Mouse (Mus musculus) heart, embryonic 14.5 days (tissue): ENCODE measurements around the gene Mroh8. TPM values are rescaled to one million over a fixed set of nuclear protein-coding genes. Genes with fewer than 3 reads are reported as not detected.
A peak's percentile ranks its signal among the peaks of the same experiment; 100 is the strongest.

Experiments used
- ATAC-seq: fragments of 200-750 bp; cut with Nextera tagmentation; 2 replicates; pipeline ENCODE4 v1.8.0; 2017; ENCODE audit warnings: low read depth, moderate TSS enrichment; ENCODE audit not compliant: insufficient number of reproducible peaks, insufficient read depth, low FRiP score
- H3K27ac ChIP-seq, 2 experiments: fragments of 200-500 bp in 1 of 2; fragments of 300-500 bp in 1 of 2; sonication (generic) in 1 of 2; replicated peaks in 1 of 2; 2 replicates each; pipeline ENCODE4 v1.5.1; 2012 to 2014; ENCODE audit warnings: low read depth in 2 of 2, low read length in 2 of 2, control low read depth in 1 of 2, mild to moderate bottlenecking in 1 of 2, mixed read lengths in 1 of 2; ENCODE audit not compliant: control insufficient read depth in 1 of 2, insufficient read depth in 1 of 2
- H3K27me3 ChIP-seq: fragments of 300-500 bp; sonication (generic); 2 replicates; pipeline ENCODE4 v1.6.1; 2014; ENCODE audit warnings: mild to moderate bottlenecking, low read length, control low read depth; ENCODE audit not compliant: control insufficient read depth, insufficient read depth
- H3K36me3 ChIP-seq: fragments of 300-500 bp; sonication (generic); 2 replicates; pipeline ENCODE4 v1.6.1; 2014; ENCODE audit warnings: mild to moderate bottlenecking, control low read depth, low read length, mixed read lengths; ENCODE audit not compliant: control insufficient read depth, insufficient read depth
- H3K4me1 ChIP-seq, 2 experiments: fragments of 200-500 bp in 1 of 2; fragments of 300-500 bp in 1 of 2; sonication (generic) in 1 of 2; 2 replicates each; pipeline ENCODE4 v1.6.1; 2012 to 2014; ENCODE audit warnings: low read length in 2 of 2, control low read depth in 1 of 2, mixed read lengths in 1 of 2; ENCODE audit not compliant: control insufficient read depth in 2 of 2, insufficient read depth in 2 of 2
- H3K4me2 ChIP-seq: fragments of 300-500 bp; sonication (generic); 2 replicates; pipeline ENCODE4 v1.6.1; 2014; ENCODE audit warnings: mild to moderate bottlenecking, low read length
- H3K4me3 ChIP-seq, 2 experiments: fragments of 200-500 bp in 1 of 2; fragments of 300-500 bp in 1 of 2; sonication (generic) in 1 of 2; 2 replicates each; pipeline ENCODE4 v1.5.1; 2012 to 2014; ENCODE audit warnings: low read length in 2 of 2, mild to moderate bottlenecking in 2 of 2, control low read depth in 1 of 2, low read depth in 1 of 2, moderate library complexity in 1 of 2; ENCODE audit not compliant: control insufficient read depth in 1 of 2, insufficient read depth in 1 of 2
- H3K9ac ChIP-seq: fragments of 300-500 bp; sonication (generic); 2 replicates; pipeline ENCODE4 v1.6.1; 2014; ENCODE audit warnings: mild to moderate bottlenecking, low read length
- H3K9me3 ChIP-seq: fragments of 300-500 bp; sonication (generic); 2 replicates; pipeline ENCODE4 v1.6.1; 2016; ENCODE audit warnings: low read length, control low read depth; ENCODE audit not compliant: control insufficient read depth
- WGBS: fragments of 180-500 bp; shearing (Covaris S2); extraction: QIAGEN DNeasy Blood & Tissue Kit; methylation state at CpG from one replicate; pipeline ENCODE4 v1.1.7; 2014; 5-methylcytosine and 5-hydroxymethylcytosine counted together
- polyA plus RNA-seq: library from polyadenylated mRNA; unstranded; fragments of >200 nt; fragmentation: Nextera tagmentation; extraction: Ambion mirVana; gene quantifications from 2 replicates; pipeline ENCODE4 v1.2.1, GENCODE M21; 2014

The Mroh8 gene
- polyA plus RNA-seq, 1 experiment from 2014 or later: 0.43 TPM

DNA sequence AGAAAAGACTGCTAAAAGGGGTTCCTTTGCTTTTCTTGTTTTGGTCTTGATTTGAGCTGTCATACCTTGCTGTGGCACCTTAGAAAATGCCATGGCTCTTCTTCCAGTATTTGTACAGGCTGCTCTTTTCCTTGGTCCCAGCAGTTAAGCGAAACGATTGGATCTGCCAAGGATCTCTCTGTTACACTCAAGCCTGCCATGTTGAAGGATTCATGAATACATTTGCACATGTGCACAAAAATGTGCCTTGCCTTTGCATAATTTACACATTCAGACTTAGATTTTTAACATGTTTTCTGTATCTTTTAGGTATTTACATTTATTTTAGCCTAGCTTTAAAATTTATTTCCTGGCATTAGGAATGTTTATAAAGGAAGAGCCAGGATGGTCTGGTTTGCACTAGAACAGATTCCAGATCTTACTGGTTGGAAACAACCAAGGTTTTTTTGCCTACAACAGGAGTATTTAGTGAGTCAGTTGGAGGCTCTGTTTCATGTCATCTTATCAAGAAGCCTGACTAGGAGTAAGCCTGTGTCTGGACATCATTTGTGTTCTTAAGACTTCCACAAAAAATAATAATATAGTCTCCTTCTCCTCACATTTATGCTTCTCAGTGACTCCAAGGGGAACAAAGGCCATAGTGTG lies 29.0 kb upstream of the Mroh8 start:
- ATAC-seq: no peak
- peak overlapping the region; percentile 15 to 38; a peak in 3 of 4 replicates for H3K27ac ChIP-seq
- no peak overlapping the region for H3K4me3 ChIP-seq
- H3K4me1 ChIP-seq: peaks cover 0 to 17% of the 10 kb centered on the region in 2 experiments; a peak in 1 of 4 replicates
- H3K36me3 ChIP-seq: peaks cover 96% of the 10 kb centered on the region
- H3K27me3 ChIP-seq: no peaks in the 10 kb centered on the region
- H3K9ac ChIP-seq: no peak overlapping the region
- H3K9me3 ChIP-seq: no peaks in the 10 kb centered on the region
- 83% methylated on average over 2 of the region's 2 CpGs for WGBS
- H3K4me2 ChIP-seq: no peak overlapping the region

- Histone ChIP-seq H3K27ac (peak overlapping the region; percentile 8 to 38; a peak in 2 of 4 replicates), H3K9ac (no peak overlapping the region), H3K4me2 (no peak overlapping the region), H3K9me3 (no peaks in the 10 kb centered on the region), H3K4me1 (peaks cover 0 to 17% of the 10 kb centered on the region in 2 experiments; a peak in 1 of 4 replicates), H3K36me3 (peaks cover 96% of the 10 kb centered on the region), H3K4me3 (no peak overlapping the region), H3K27me3 (no peaks in the 10 kb centered on the region)
- WGBS: 89% methylated on average over 4 of the region's 4 CpGs
- ATAC-seq: no peak
Measured at GRCm38 (mm10) chr2:157307715-157308265, 28.4 kb upstream of the Mroh8 start.

DNA sequence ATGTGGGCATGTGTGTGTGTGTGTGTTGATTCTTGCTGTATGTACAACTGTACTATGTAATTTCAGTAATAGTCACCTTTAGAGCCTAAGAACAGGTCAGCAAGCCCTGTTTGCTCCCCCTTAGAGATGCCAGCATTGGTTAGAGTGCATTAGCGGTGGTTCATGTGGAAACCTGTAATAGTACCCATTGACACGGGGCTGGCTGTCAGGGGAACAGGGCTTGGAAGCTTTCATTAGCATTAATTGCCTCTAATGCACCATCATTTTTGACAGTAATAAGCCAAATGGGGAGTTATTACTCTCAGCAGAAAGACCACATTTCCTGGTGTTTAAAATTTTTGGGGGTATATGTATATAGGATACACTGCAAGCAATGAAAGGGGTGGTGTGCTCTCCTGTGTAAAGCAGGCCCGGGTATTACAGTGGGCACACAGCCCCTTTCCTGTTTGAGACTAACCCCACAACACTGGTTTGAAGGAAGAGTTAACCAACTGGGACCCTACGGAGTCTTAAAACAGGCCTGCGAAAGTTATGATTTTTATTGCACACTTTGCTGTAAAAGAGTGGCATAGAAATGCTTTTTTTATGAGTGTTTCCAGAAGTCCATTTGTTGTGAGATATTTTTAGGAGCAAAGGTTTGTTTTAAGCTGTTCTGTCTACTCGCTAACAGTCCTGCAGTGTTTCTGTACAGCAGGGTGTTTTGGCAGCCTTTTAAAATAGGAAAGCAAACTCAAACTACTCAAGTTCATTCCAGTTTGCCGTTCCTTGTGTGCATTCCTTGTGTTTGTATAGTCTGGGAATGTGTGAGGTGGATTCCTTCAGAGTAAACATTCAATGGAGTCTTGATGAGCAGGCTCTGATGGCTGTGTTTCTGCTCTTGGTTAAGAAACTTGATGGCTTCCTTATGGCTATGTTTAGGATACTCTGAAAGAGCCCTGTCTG lies 27.0 kb upstream of the Mroh8 start:
- no peaks in the 10 kb centered on the region for H3K9me3 ChIP-seq
- no peak overlapping the region for H3K9ac ChIP-seq
- no peaks in the 10 kb centered on the region for H3K27me3 ChIP-seq
- peaks cover 96% of the 10 kb centered on the region for H3K36me3 ChIP-seq
- no peak overlapping the region for H3K4me3 ChIP-seq
- ATAC-seq: no peak
- H3K4me2 ChIP-seq: no peak overlapping the region
- 81% methylated on average over 7 of the region's 7 CpGs for WGBS
- H3K27ac ChIP-seq: 0 out of 4 replicates have a peak overlapping the region, but pooled peaks have one; percentile 16 to 28
- H3K4me1 ChIP-seq: peaks cover 0 to 14% of the 10 kb centered on the region in 2 experiments; a peak in 1 of 4 replicates

DNA sequence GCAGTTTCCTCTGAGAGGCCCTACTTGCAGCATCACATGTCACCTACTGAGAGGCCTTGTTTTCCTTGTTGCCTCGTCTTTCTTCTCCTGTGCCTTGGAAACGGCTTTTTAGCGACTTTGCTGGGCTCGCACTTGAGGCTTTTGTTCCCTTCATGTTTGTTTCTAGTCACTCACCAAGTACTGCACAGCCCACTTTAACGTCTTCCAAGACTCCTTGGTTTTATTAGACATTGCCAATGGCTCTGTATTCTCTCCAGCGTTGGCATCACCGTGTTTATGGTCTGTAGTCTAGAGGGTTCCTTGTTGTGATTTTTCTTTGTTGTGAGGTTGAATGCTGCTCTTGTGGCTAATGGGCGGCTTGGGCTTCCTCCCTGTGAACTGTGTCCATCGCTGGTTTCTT lies 23.7 kb upstream of the Mroh8 start:
- peaks cover 97% of the 10 kb centered on the region for H3K36me3 ChIP-seq
- ATAC-seq: no peak
- no peak overlapping the region for H3K9ac ChIP-seq
- WGBS: 83% methylated on average over 9 of the region's 9 CpGs
- H3K27me3 ChIP-seq: no peaks in the 10 kb centered on the region
- H3K27ac ChIP-seq: no peak overlapping the region
- 0 out of 4 replicates have a peak, but pooled peaks cover 0 to 4% of the 10 kb centered on the region in 2 experiments for H3K4me1 ChIP-seq
- H3K4me2 ChIP-seq: no peak overlapping the region
- no peak overlapping the region for H3K4me3 ChIP-seq
- H3K9me3 ChIP-seq: no peaks in the 10 kb centered on the region

DNA sequence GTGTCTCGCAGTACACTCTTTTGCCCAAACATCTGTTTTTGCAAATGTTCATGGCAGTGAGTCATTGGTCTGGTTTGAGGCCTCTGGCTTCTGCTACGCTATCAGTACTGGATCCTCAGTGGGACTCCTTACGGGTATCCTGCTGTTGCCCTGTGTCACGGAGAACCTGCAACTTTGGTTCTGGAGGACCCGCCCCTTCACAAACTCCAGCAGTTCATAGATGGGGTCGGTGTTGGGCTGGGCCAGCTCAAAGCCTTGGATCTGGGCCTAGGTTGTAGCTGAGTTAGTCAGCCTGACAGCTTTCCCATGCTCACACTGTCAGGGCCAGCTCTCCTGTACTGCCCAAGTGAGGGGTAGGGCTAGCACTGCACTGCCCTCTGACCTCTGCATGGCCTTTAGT lies 20.7 kb upstream of the Mroh8 start:
- WGBS: 93% methylated on average over 6 of the region's 6 CpGs
- Histone ChIP-seq H3K4me3 (no peak overlapping the region), H3K36me3 (peaks cover 99% of the 10 kb centered on the region)

GRCm38 (mm10) chr2:157296105-157296689 lies 16.8 kb upstream of the Mroh8 start:
- H3K9me3 ChIP-seq: no peaks in the 10 kb centered on the region
- no peak overlapping the region for H3K27ac ChIP-seq
- no peak for ATAC-seq
- no peaks in the 10 kb centered on the region for H3K27me3 ChIP-seq
- H3K36me3 ChIP-seq: peaks cover 98% of the 10 kb centered on the region
- 89% methylated on average over 7 of the region's 7 CpGs for WGBS
- H3K4me3 ChIP-seq: no peak overlapping the region
- no peak overlapping the region for H3K4me2 ChIP-seq
- no peak overlapping the region for H3K9ac ChIP-seq
- no peaks in the 10 kb centered on the region for H3K4me1 ChIP-seq

More for the DNA sequence above, 20.7 kb upstream of the Mroh8 start:
- H3K4me2 ChIP-seq: no peak overlapping the region
- H3K27me3 ChIP-seq: no peaks in the 10 kb centered on the region
- ATAC-seq: 0 out of 2 replicates have a peak, but pooled peaks have one; percentile 31
- H3K9me3 ChIP-seq: no peaks in the 10 kb centered on the region
- no peak overlapping the region for H3K9ac ChIP-seq
- H3K4me1 ChIP-seq: no peaks in the 10 kb centered on the region
- no peak overlapping the region for H3K27ac ChIP-seq

- H3K36me3 ChIP-seq: peaks cover 93% of the 10 kb centered on the region
- no peak overlapping the region for H3K27ac ChIP-seq
- no peak overlapping the region for H3K4me3 ChIP-seq
- peaks cover 0 to 5% of the 10 kb centered on the region in 2 experiments; a peak in 1 of 4 replicates for H3K4me1 ChIP-seq
- 17% methylated on average over 2 of the region's 2 CpGs for WGBS
- H3K9me3 ChIP-seq: no peaks in the 10 kb centered on the region
- no peaks in the 10 kb centered on the region for H3K27me3 ChIP-seq
- H3K9ac ChIP-seq: no peak overlapping the region
- H3K4me2 ChIP-seq: no peak overlapping the region
- ATAC-seq: no peak
Measured at GRCm38 (mm10) chr2:157292093-157292492, 12.7 kb upstream of the Mroh8 start.
